Mouse (Mus musculus): ENCODE measurements around the gene Rwdd1. TPM values are rescaled to one million over a fixed set of nuclear protein-coding genes. Genes with fewer than 3 reads are reported as not detected.

Rwdd1 gene
- total RNA-seq, 4 experiments from 2014 or later = 98.4 to 105 (median 102) TPM

Other genes with a start within 250 kb of the Rwdd1 start
- 1 to 10 TPM; 1.4 to 2.0 (median 1.8) TPM for gene Sult3a2, start 232.9 kb downstream of the Rwdd1 start, total RNA-seq (2022)
- gene Sult3a1, start 161.9 kb downstream of the Rwdd1 start, total RNA-seq (2022) = not detected
- 1 to 10 TPM; 3.2 to 3.8 (median 3.4) TPM for gene Rsph4a, start 114.5 kb downstream of the Rwdd1 start, total RNA-seq (2022)
- gene Zup1, start 68.4 kb downstream of the Rwdd1 start, total RNA-seq (2022) = 10 to 100 TPM; 13.9 to 21.0 (median 15.0) TPM
- gene Trappc3l, start 18.0 kb upstream of the Rwdd1 start, total RNA-seq (2022) = under 1 TPM in 3 of 4 experiments, not detected in 1; 0.34 to 0.71 (median 0.53) TPM
- not detected for gene Calhm4, start 24.7 kb upstream of the Rwdd1 start, total RNA-seq (2022)
- gene Calhm5, start 76.9 kb upstream of the Rwdd1 start, total RNA-seq (2022) = 1 to 10 TPM; 1.8 to 2.8 (median 2.2) TPM
- under 1 TPM; 0.34 to 0.84 (median 0.71) TPM for gene Calhm6, start 108.4 kb upstream of the Rwdd1 start, total RNA-seq (2022)
- gene Dse, start 188.1 kb upstream of the Rwdd1 start, total RNA-seq (2022) = 10 to 100 TPM in 1 of 4 experiments, 1 to 10 TPM in 3; 5.6 to 10.4 (median 7.9) TPM